In the genomic region with DNA sequence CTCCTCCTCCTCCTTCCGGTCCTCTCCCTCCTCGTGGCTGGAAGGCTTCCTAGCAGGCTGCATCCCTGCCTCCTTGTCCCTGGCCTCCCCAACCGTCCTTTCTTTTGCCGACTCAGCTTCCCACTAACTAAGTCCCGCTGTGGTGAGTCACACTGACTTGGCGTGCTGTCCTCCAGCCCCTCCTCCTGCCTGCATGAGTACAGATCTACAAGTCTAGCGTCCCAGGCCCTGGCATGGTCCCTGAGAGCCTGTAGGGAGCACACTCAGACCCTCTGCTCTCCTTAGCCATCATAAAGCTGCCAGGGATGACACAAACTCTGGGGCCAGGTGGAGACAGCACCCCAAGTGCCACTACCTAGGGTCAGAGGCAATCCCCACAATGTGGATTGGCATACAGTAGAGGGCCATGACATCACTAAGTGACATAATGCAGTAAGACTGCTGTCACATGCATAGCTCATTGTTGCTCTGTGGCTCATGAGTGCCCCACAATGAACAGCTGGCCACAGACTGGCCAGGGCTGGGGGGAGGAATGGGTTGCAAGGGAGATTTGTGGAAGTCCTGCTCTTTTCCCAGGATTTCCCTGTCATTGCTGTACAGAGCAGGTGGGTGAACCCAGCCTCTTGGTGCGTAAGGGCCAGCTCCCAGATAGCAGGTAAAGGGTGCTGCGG, we compare ENCODE assay signal across 9 mouse cellular contexts. TPM values are rescaled to one million over a fixed set of nuclear protein-coding genes. Genes with fewer than 3 reads are reported as not detected.
A peak's percentile ranks its signal among the peaks of the same experiment; 100 is the strongest.
DNase-seq lines count a peak whose midpoint lies in the region; ATAC-seq and TF ChIP-seq lines count a peak whose summit lies in the region.
"Had no signal": no experiment of that assay in that cellular context is flagged by ENCODE, and none has a peak within 500 bp of the region (broad histone marks: within the 10 kb centered on the region; RNA-seq: fewer than 3 reads in every experiment).

No protein-coding gene starts in this region.

- peak; percentile 28 to 30 for DNase-seq in left cerebral cortex, postnatal 36 days (ENCODE audit: low spot score in 2 of 2)
- DNase-seq in left cerebral cortex, postnatal 4 days, result no peak
- peak; percentile 72 for DNase-seq in adipocyte (ENCODE audit: low spot score)
- DNase-seq in gastrocnemius, postnatal 10 days, result peak; percentile 54
- DNase-seq in kidney, postnatal 0 days (ENCODE audit: low spot score), result peak; percentile 11
- no peak for DNase-seq in natural killer cell, adult 2 months (ENCODE audit: low spot score in 2 of 2)
- DNase-seq in layer of hippocampus, postnatal 14 days (ENCODE audit: low spot score in 2 of 2), result no peak
- DNase-seq in frontal cortex, postnatal 10 days (ENCODE audit: low spot score in 2 of 2), result no peak

- peak; percentile 48; the same call in 1 of the 2 replicates for ATAC-seq in kidney, postnatal 0 days (replicated peaks; ENCODE audit: low FRiP score, low read depth)

- H3K4me1 ChIP-seq in kidney, postnatal 0 days (replicated peaks; ENCODE audit: insufficient read depth, low read length), result no peaks in the 10 kb centered on the region

- no peak overlapping the region for H3K27ac ChIP-seq in kidney, postnatal 0 days

- TF ChIP-seq CTCF in kidney, postnatal 0 days (IDR thresholded peaks at IDR 0.05; ENCODE audit: low read depth), result no peak

- intact Hi-C loops in left cerebral cortex, postnatal 36 days (cut with DNase I), result loop anchor here (5.0 kb wide), 1 partner anchor 159 kb away; no protein-coding TSS in a partner anchor
- intact Hi-C loops in left cerebral cortex, postnatal 4 days (cut with DNase I), result loop anchor here (5.0 to 10.0 kb wide), 2 partner anchors 131 to 154 kb away; no protein-coding TSS in a partner anchor

- H3K9me3 ChIP-seq in kidney, postnatal 0 days (replicated peaks; ENCODE audit: low read length), result no peaks in the 10 kb centered on the region

- no peaks in the 10 kb centered on the region for H3K27me3 ChIP-seq in kidney, postnatal 0 days (ENCODE audit: insufficient read depth, low read length)

- H3K4me2 ChIP-seq in kidney, postnatal 0 days (ENCODE audit: low read length), result no peak overlapping the region

- H3K4me3 ChIP-seq in kidney, postnatal 0 days (replicated peaks; ENCODE audit: low read depth, low read length), result no peak overlapping the region

- H3K36me3 ChIP-seq in kidney, postnatal 0 days (ENCODE audit: insufficient read depth, low read length), result 0 out of 2 replicates have a peak, but pooled peaks cover 5% of the 10 kb centered on the region

- WGBS in kidney, postnatal 0 days, result 58% methylated on average over 9 of the region's 9 CpGs

- no peak overlapping the region for H3K9ac ChIP-seq in kidney, postnatal 0 days (ENCODE audit: low read depth, low read length)

RNA-seq across cellular contexts. Expression of a gene that starts 28.1 kb away (rescaled TPM):
- total RNA-seq in left cerebral cortex, postnatal 36 days (2021), result not detected
- total RNA-seq in left cerebral cortex, postnatal 4 days (2021), result not detected
- 1 to 10 TPM in 1 of 2 experiments, not detected in 1; 1.8 TPM for total RNA-seq in gastrocnemius, postnatal 10 days (2021)
- polyA plus RNA-seq in kidney, postnatal 0 days (2015; fragmentation: Nextera tagmentation; extraction: Ambion mirVana), result not detected in 2 replicates
- not detected for total RNA-seq in layer of hippocampus, postnatal 14 days (2021)

RNA-seq across cellular contexts. Expression of a gene that starts 39.8 kb away (rescaled TPM):
- not detected for total RNA-seq in left cerebral cortex, postnatal 36 days (2021)
- not detected for total RNA-seq in left cerebral cortex, postnatal 4 days (2021)
- not detected for total RNA-seq in gastrocnemius, postnatal 10 days (2021)
- not detected in 2 replicates for polyA plus RNA-seq in kidney, postnatal 0 days (2015; fragmentation: Nextera tagmentation; extraction: Ambion mirVana)
- not detected for total RNA-seq in layer of hippocampus, postnatal 14 days (2021)
- total RNA-seq: hematopoietic stem cell, adult 5-6 weeks had no signal

RNA-seq across cellular contexts. Expression of a gene that starts 46.0 kb away (rescaled TPM):
- total RNA-seq in left cerebral cortex, postnatal 36 days (2021), result not detected
- total RNA-seq in left cerebral cortex, postnatal 4 days (2021), result not detected
- under 1 TPM in 1 of 2 experiments, not detected in 1; 0.47 TPM for total RNA-seq in gastrocnemius, postnatal 10 days (2021)
- polyA plus RNA-seq in kidney, postnatal 0 days (2015; fragmentation: Nextera tagmentation; extraction: Ambion mirVana), result not detected in 2 replicates
- not detected for total RNA-seq in layer of hippocampus, postnatal 14 days (2021)
- total RNA-seq: hematopoietic stem cell, adult 5-6 weeks had no signal

Comparison
In these comparisons a context has a peak if more than half of its experiments do, and no peak if none do; other contexts are left out.
1. DNase-seq: peak in left cerebral cortex, postnatal 36 days (2 of 2), adipocyte (single experiment), gastrocnemius, postnatal 10 days (single experiment) and kidney, postnatal 0 days (single experiment); none in left cerebral cortex, postnatal 4 days (single experiment), natural killer cell, adult 2 months (0 of 2), layer of hippocampus, postnatal 14 days (0 of 2) and frontal cortex, postnatal 10 days (0 of 2).